Mouse (Mus musculus) midbrain, embryonic 13.5 days (tissue): Measurements from ENCODE around the gene Erc1. TPM values are rescaled to one million over a fixed set of nuclear protein-coding genes. Genes with fewer than 3 reads are reported as not detected.

ENCODE experiments used
- ATAC-seq: fragments of 200-750 bp; cut with Nextera tagmentation; 2 replicates; pipeline ENCODE4 v1.8.0; 2017; ENCODE audit warnings: mild to moderate bottlenecking, moderate TSS enrichment, moderate library complexity
- H3K27ac ChIP-seq: fragments of 300-500 bp; sonication (generic); 2 replicates; pipeline ENCODE4 v1.5.1; 2015; ENCODE audit warnings: inconsistent platforms, mild to moderate bottlenecking, moderate library complexity
- H3K27me3 ChIP-seq: fragments of 300-500 bp; sonication (generic); 2 replicates; pipeline ENCODE4 v1.6.1; 2015; ENCODE audit warnings: mild to moderate bottlenecking, inconsistent platforms
- H3K36me3 ChIP-seq: fragments of 300-500 bp; sonication (generic); 2 replicates; pipeline ENCODE4 v1.6.1; 2015; ENCODE audit warnings: mild to moderate bottlenecking, inconsistent platforms
- H3K4me1 ChIP-seq: fragments of 300-500 bp; sonication (generic); replicated peaks from 2 replicates; pipeline ENCODE4 v1.6.1; 2015; ENCODE audit warnings: inconsistent platforms
- H3K4me2 ChIP-seq: fragments of 300-500 bp; sonication (generic); replicated peaks from 2 replicates; pipeline ENCODE4 v1.6.1; 2015; ENCODE audit warnings: moderate library complexity, mild to moderate bottlenecking, inconsistent platforms
- H3K4me3 ChIP-seq: fragments of 300-500 bp; sonication (generic); replicated peaks from 2 replicates; pipeline ENCODE4 v1.5.1; 2015; ENCODE audit warnings: mild to moderate bottlenecking, inconsistent platforms
- H3K9ac ChIP-seq: fragments of 300-500 bp; sonication (generic); replicated peaks from 2 replicates; pipeline ENCODE4 v1.6.1; 2015; ENCODE audit warnings: mild to moderate bottlenecking, inconsistent platforms
- H3K9me3 ChIP-seq: fragments of 300-500 bp; sonication (generic); 2 replicates; pipeline ENCODE4 v1.6.1; 2016; ENCODE audit warnings: mild to moderate bottlenecking, inconsistent platforms
- WGBS: fragments of 180-500 bp; shearing (Covaris S2); methylation state at CpG from one replicate; pipeline ENCODE4 v1.1.7; 2015; 5-methylcytosine and 5-hydroxymethylcytosine counted together
- polyA plus RNA-seq: library from polyadenylated mRNA; unstranded; fragments of >200 nt; fragmentation: Nextera tagmentation; extraction: Ambion mirVana; gene quantifications from 2 replicates; pipeline ENCODE4 v1.2.1, GENCODE M21; 2015

The Erc1 gene
- polyA plus RNA-seq, 1 experiment from 2014 or later = 40.5 TPM

GRCm38 (mm10) chr6:119738638-119739375 is 109.2 kb downstream of the Erc1 start:
- no peak for ATAC-seq
- no peaks in the 10 kb centered on the region for H3K4me1 ChIP-seq
- WGBS = 95% methylated on average over 4 of the region's 4 CpGs

DNA sequence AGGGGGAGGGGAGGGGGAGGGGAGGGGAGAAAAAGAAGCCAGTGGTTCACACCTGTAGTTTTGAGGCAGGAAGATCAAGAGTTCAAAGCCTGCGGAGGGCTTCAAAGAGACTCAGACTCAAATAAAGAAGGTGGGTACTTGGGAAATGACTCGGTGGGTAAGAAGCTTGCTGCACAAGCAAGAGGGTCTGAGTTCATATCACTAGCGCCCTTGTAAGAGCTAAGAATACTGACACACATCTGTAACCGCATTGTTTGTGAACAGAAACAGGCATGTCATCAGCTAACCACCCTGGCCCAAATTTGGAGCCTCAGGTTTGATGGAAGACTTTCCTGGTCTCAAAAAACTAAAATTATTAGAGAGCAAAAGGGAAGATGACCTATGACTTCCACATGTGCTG is 110.3 kb downstream of the Erc1 start:
- Histone ChIP-seq H3K4me2 (no peak overlapping the region), H3K27me3 (no peaks in the 10 kb centered on the region), H3K36me3 (peaks cover 7% of the 10 kb centered on the region), H3K9ac (no peak overlapping the region), H3K4me3 (no peak overlapping the region), H3K27ac (no peak overlapping the region), H3K9me3 (no peaks in the 10 kb centered on the region), H3K4me1 (no peaks in the 10 kb centered on the region)
- 96% methylated on average over 4 of the region's 4 CpGs for WGBS
- ATAC-seq = no peak

More at GRCm38 (mm10) chr6:119738638-119739375, 109.2 kb downstream of the Erc1 start:
- no peak overlapping the region for H3K9ac ChIP-seq
- H3K27ac ChIP-seq = no peak overlapping the region
- H3K36me3 ChIP-seq = peaks cover 13% of the 10 kb centered on the region
- H3K9me3 ChIP-seq = no peaks in the 10 kb centered on the region
- no peak overlapping the region for H3K4me3 ChIP-seq
- no peaks in the 10 kb centered on the region for H3K27me3 ChIP-seq
- no peak overlapping the region for H3K4me2 ChIP-seq

DNA sequence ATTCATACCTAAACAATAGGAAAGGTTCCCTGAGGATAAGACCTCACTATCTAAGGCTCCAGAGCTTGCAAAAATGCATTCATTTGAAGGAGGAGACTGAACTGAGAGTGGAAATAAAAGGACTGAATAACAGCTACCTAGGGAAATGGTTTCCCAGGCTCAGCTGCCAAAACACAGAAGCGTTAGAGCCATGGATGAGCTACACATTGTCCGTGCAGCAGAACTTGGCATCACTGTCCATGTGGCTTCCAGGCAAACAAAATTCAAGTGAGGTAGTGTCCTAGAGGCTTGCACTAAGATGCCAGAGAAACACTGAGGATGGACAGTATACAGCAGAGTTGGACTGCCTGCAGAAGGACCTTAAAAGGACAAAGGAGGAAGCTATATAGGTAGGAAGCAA is 112.0 kb downstream of the Erc1 start:
- Histone ChIP-seq H3K4me3 (no peak overlapping the region), H3K4me1 (no peaks in the 10 kb centered on the region), H3K9me3 (no peaks in the 10 kb centered on the region), H3K4me2 (no peak overlapping the region), H3K27me3 (no peaks in the 10 kb centered on the region), H3K27ac (no peak overlapping the region), H3K9ac (no peak overlapping the region), H3K36me3 (no peaks in the 10 kb centered on the region; the same call in 1 of the 2 replicates)
- ATAC-seq = no peak
- 85% methylated on average over 2 of the region's 2 CpGs for WGBS

GRCm38 (mm10) chr6:119731155-119731554 is 116.8 kb downstream of the Erc1 start:
- Histone ChIP-seq H3K4me2 (no peak overlapping the region), H3K36me3 (peaks cover 4% of the 10 kb centered on the region), H3K27ac (no peak overlapping the region), H3K4me3 (no peak overlapping the region), H3K9ac (no peak overlapping the region), H3K4me1 (no peaks in the 10 kb centered on the region), H3K27me3 (no peaks in the 10 kb centered on the region), H3K9me3 (no peaks in the 10 kb centered on the region)
- WGBS = 98% methylated on average over 2 of the region's 2 CpGs
- no peak for ATAC-seq

- H3K9ac ChIP-seq = no peak overlapping the region
- no peaks in the 10 kb centered on the region for H3K9me3 ChIP-seq
- no peak overlapping the region for H3K4me3 ChIP-seq
- no peak overlapping the region for H3K27ac ChIP-seq
- no peak overlapping the region for H3K4me2 ChIP-seq
- no peaks in the 10 kb centered on the region for H3K27me3 ChIP-seq
- WGBS = 95% methylated on average over 2 of the region's 2 CpGs
- peaks cover 18% of the 10 kb centered on the region; the same call in 1 of the 2 replicates for H3K36me3 ChIP-seq
- no peaks in the 10 kb centered on the region for H3K4me1 ChIP-seq
- no peak for ATAC-seq
Measured at GRCm38 (mm10) chr6:119715234-119715633, 132.7 kb downstream of the Erc1 start.

DNA sequence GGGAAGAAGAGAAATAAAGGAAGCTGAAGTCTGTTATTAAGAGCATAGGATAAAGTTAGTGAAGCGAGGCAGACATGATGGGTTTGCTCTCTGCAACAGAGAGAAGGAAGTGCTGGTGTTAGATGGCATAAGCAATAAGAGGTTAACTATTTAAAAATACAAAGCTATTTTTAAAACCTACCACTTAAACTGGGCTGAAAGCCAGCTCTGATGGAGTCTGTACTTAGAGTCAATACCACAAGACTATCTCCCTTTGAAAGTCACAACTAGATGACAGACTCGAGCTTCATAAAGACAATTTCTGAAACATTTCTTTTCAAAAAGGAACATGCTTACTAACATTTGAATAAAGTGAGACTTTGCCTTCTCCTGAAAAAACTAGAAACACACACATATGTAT is 134.0 kb downstream of the Erc1 start:
- no peak overlapping the region for H3K4me3 ChIP-seq
- 91% methylated on average over 2 of the region's 2 CpGs for WGBS
- H3K4me2 ChIP-seq = no peak overlapping the region
- peaks cover 15% of the 10 kb centered on the region; the same call in 1 of the 2 replicates for H3K36me3 ChIP-seq
- no peak for ATAC-seq
- no peaks in the 10 kb centered on the region for H3K4me1 ChIP-seq
- no peak overlapping the region for H3K9ac ChIP-seq
- no peak overlapping the region for H3K27ac ChIP-seq
- H3K27me3 ChIP-seq = no peaks in the 10 kb centered on the region
- no peaks in the 10 kb centered on the region for H3K9me3 ChIP-seq

DNA sequence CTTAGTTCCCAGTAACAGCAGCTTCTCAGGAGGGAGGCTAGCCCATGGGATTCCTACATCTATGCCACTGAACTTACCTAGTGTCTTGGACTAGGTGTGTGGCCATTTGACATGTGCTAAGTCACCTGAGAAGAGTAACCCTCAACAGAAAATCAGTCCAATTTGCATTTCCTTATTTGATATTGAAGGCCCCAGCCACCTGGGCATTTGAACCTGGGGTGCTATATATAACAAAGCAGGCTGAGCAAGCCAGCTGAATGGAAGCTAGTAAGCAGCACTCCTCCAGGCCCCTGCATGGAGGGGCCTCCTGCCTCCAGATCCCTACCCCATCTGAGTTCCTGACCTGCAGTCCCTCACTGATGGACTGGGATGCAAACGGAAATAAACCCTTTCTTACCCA is 135.5 kb downstream of the Erc1 start:
- no peak overlapping the region for H3K4me3 ChIP-seq
- WGBS = 91% methylated on average over 1 of the region's 1 CpGs

DNA sequence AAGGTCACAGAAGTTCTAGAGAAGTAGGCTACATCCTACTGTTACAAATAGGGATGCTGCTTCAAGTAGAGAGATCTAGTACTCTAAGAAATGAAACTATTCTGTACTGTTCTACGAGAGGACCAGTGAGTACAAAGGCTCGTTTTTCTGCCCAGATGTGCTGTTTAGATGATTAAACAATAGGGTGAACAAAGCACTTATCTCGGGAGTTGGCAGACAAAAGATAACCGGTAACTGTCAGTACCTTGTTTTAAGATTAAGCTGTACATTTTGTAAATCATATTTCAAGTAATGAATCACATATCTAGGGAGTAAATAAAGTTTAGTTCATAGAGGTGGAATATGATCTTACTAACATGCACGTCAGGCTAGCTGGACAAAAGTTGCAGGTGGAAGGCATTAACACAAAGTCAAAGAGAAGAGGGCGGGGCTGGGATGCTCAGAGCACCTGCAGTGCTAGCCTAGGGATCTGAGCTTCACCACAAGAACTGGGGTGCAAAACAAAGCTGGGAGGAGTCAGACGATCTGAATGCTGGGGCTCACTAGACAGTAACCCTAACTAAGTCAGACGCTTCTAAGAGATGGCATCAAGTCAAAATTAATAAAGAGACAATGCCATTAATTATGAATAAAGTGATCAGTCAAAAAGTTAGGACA is 136.2 kb downstream of the Erc1 start:
- no peaks in the 10 kb centered on the region for H3K4me1 ChIP-seq
- H3K36me3 ChIP-seq = peaks cover 15% of the 10 kb centered on the region; the same call in 1 of the 2 replicates
- ATAC-seq = no peak
- H3K4me2 ChIP-seq = no peak overlapping the region
- H3K9me3 ChIP-seq = no peaks in the 10 kb centered on the region
- no peaks in the 10 kb centered on the region for H3K27me3 ChIP-seq
- no peak overlapping the region for H3K4me3 ChIP-seq
- no peak overlapping the region for H3K27ac ChIP-seq
- 74% methylated on average over 8 of the region's 8 CpGs for WGBS
- H3K9ac ChIP-seq = no peak overlapping the region

More for the DNA sequence above, 135.5 kb downstream of the Erc1 start:
- no peaks in the 10 kb centered on the region for H3K9me3 ChIP-seq
- H3K27me3 ChIP-seq = no peaks in the 10 kb centered on the region
- peaks cover 15% of the 10 kb centered on the region; the same call in 1 of the 2 replicates for H3K36me3 ChIP-seq
- no peak overlapping the region for H3K9ac ChIP-seq
- no peak for ATAC-seq
- H3K27ac ChIP-seq = no peak overlapping the region
- H3K4me2 ChIP-seq = no peak overlapping the region
- H3K4me1 ChIP-seq = no peaks in the 10 kb centered on the region

- Histone ChIP-seq H3K4me3 (no peak overlapping the region), H3K36me3 (peaks cover 15% of the 10 kb centered on the region; the same call in 1 of the 2 replicates), H3K27ac (no peak overlapping the region), H3K4me2 (no peak overlapping the region), H3K27me3 (no peaks in the 10 kb centered on the region), H3K9me3 (no peaks in the 10 kb centered on the region), H3K4me1 (no peaks in the 10 kb centered on the region), H3K9ac (no peak overlapping the region)
- ATAC-seq = no peak
Measured at GRCm38 (mm10) chr6:119709552-119709951, 138.4 kb downstream of the Erc1 start.

DNA sequence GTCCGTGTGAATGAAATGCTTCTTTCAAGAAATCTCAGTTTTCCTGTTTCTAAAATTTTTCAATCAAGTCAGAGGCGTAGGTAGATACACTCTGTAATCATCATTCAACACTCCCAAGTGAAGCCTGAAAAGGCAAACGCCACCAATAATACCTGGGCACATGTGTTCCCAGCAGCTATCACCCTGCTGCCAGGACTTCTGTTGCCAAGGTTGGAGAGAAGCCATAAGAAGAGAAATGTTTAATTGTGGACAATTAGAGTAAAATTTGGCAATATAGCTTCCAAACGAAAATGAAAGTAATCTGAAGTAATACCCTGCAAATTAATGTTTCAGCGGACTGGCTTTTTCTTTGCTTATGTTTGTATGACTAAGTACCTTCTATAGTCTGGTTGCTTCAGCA is 140.1 kb downstream of the Erc1 start:
- no peaks in the 10 kb centered on the region for H3K4me1 ChIP-seq
- 92% methylated on average over 5 of the region's 5 CpGs for WGBS
- no peak overlapping the region for H3K4me3 ChIP-seq
- no peak overlapping the region for H3K9ac ChIP-seq
- H3K4me2 ChIP-seq = no peak overlapping the region
- no peak for ATAC-seq
- peaks cover 8% of the 10 kb centered on the region; the same call in 1 of the 2 replicates for H3K36me3 ChIP-seq
- H3K9me3 ChIP-seq = no peaks in the 10 kb centered on the region
- no peaks in the 10 kb centered on the region for H3K27me3 ChIP-seq
- H3K27ac ChIP-seq = no peak overlapping the region

- H3K4me2 ChIP-seq = no peak overlapping the region
- H3K27me3 ChIP-seq = no peaks in the 10 kb centered on the region
- no peaks in the 10 kb centered on the region; the same call in 1 of the 2 replicates for H3K36me3 ChIP-seq
- H3K9me3 ChIP-seq = no peaks in the 10 kb centered on the region
- H3K9ac ChIP-seq = no peak overlapping the region
- ATAC-seq = no peak
- H3K4me1 ChIP-seq = no peaks in the 10 kb centered on the region
- no peak overlapping the region for H3K27ac ChIP-seq
- H3K4me3 ChIP-seq = no peak overlapping the region
- 96% methylated on average over 2 of the region's 2 CpGs for WGBS
Measured at GRCm38 (mm10) chr6:119704899-119705298, 143.1 kb downstream of the Erc1 start.

DNA sequence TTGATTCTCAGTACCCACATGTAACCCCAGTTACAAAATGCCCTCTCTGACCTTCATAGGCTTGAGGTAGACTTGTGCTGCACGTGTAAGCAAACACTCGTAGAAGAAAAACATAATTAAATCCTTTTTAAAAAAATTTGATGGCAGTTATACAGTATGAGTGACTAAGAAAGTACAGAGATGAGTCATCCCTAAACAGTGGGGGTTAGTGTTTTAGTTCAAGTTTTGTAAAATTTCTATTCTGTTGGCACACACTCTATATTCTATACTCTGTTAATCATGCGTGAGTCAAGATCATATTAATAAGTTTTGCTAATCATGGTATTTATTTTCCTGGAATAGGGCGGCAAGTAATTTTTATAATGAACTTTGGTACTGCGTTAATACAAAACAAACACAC is 155.2 kb downstream of the Erc1 start:
- Histone ChIP-seq H3K27me3 (no peaks in the 10 kb centered on the region), H3K36me3 (peaks cover 28% of the 10 kb centered on the region), H3K27ac (no peak overlapping the region), H3K4me3 (no peak overlapping the region), H3K9ac (no peak overlapping the region), H3K9me3 (no peaks in the 10 kb centered on the region), H3K4me2 (no peak overlapping the region), H3K4me1 (no peaks in the 10 kb centered on the region)
- 97% methylated on average over 5 of the region's 5 CpGs for WGBS
- ATAC-seq = no peak
